13 mouse cellular contexts compared by ENCODE assay signal in genomic region chr11:116721548-116722271, GRCm38 (mm10). TPM values are rescaled to one million over a fixed set of nuclear protein-coding genes. Genes with fewer than 3 reads are reported as not detected.
DNase-seq lines count a peak whose midpoint lies in the region; ATAC-seq and TF ChIP-seq lines count a peak whose summit lies in the region.
"Had no signal": no experiment of that assay in that cellular context is flagged by ENCODE, and none has a peak within 500 bp of the region (broad histone marks: within the 10 kb centered on the region; RNA-seq: fewer than 3 reads in every experiment).

No protein-coding gene starts in this region.

- no peak for DNase-seq in kidney, adult 8-10 months
- peak; percentile 53 for DNase-seq in R1 (ENCODE audit: low read depth, low spot score)
- peak; percentile 52 for DNase-seq in lung, postnatal 10 days
- DNase-seq in thymus, adult 18-20 months: no peak
- no peak for DNase-seq in cerebellum, adult 8-10 months
- no peak for DNase-seq in hindbrain, embryonic 10.5 days (ENCODE audit: low spot score)
- DNase-seq: adrenal gland, postnatal 10 days; thymus, adult 2 months had no signal

- peaks cover 3% of the 10 kb centered on the region; the same call in 1 of the 2 replicates for H3K4me1 ChIP-seq in kidney, embryonic 14.5 days (ENCODE audit: control insufficient read depth, insufficient read depth, low read length)
- H3K4me1 ChIP-seq in cortical plate, adult 2 months (ENCODE audit: control insufficient read depth, insufficient read depth, low read length): no peaks in the 10 kb centered on the region
- H3K4me1 ChIP-seq in hindbrain, embryonic 10.5 days (replicated peaks): peaks cover 18% of the 10 kb centered on the region
- H3K4me1 ChIP-seq: heart, embryonic 15.5 days had no signal

- no peak for TF ChIP-seq POLR2A in cortical plate, adult 2 months (IDR thresholded peaks at IDR 0.05; ENCODE audit: extremely low read depth, insufficient read depth, low read length)

- 67% methylated on average over 9 of the region's 9 CpGs for WGBS in kidney, embryonic 14.5 days
- WGBS in hindbrain, embryonic 10.5 days: 77% methylated on average over 9 of the region's 9 CpGs

- no peaks in the 10 kb centered on the region for H3K36me3 ChIP-seq in kidney, embryonic 14.5 days (ENCODE audit: control insufficient read depth, insufficient read depth, low read length)
- H3K36me3 ChIP-seq in hindbrain, embryonic 10.5 days: no peaks in the 10 kb centered on the region
- H3K36me3 ChIP-seq: heart, embryonic 15.5 days had no signal

- H3K4me2 ChIP-seq in kidney, embryonic 14.5 days (replicated peaks; ENCODE audit: low read depth, low read length): no peak overlapping the region
- H3K4me2 ChIP-seq: heart, embryonic 15.5 days had no signal

- no peak overlapping the region for H3K4me3 ChIP-seq in kidney, embryonic 14.5 days (ENCODE audit: low read length)
- H3K4me3 ChIP-seq in cortical plate, adult 2 months (ENCODE audit: insufficient read depth, low read length): no peak overlapping the region
- H3K4me3 ChIP-seq in hindbrain, embryonic 10.5 days: no peak overlapping the region
- H3K4me3 ChIP-seq: heart, embryonic 15.5 days had no signal

- peaks cover 9% of the 10 kb centered on the region; the same call in 1 of the 2 replicates for H3K9me3 ChIP-seq in kidney, embryonic 14.5 days (ENCODE audit: control insufficient read depth, low read length)
- no peaks in the 10 kb centered on the region; the same call in 1 of the 2 replicates for H3K9me3 ChIP-seq in hindbrain, embryonic 10.5 days
- H3K9me3 ChIP-seq: heart, embryonic 15.5 days had no signal

- no peak for ATAC-seq in kidney, embryonic 14.5 days (ENCODE audit: low FRiP score, low TSS enrichment)
- ATAC-seq: hindbrain, postnatal 0 days had no signal

- H3K27me3 ChIP-seq in kidney, embryonic 14.5 days (ENCODE audit: control insufficient read depth, insufficient read depth, low read length): no peaks in the 10 kb centered on the region
- no peaks in the 10 kb centered on the region for H3K27me3 ChIP-seq in hindbrain, embryonic 10.5 days (ENCODE audit: insufficient read depth, poor library complexity, severe bottlenecking)
- H3K27me3 ChIP-seq: heart, embryonic 15.5 days had no signal

- H3K27ac ChIP-seq in kidney, embryonic 14.5 days (ENCODE audit: low read depth, low read length): peak overlapping the region; percentile 17; the same call in 1 of the 2 replicates
- H3K27ac ChIP-seq in cortical plate, adult 2 months (ENCODE audit: insufficient read depth, low read length): peak overlapping the region; percentile 82
- no peak overlapping the region; the same call in 1 of the 2 replicates for H3K27ac ChIP-seq in hindbrain, embryonic 10.5 days
- H3K27ac ChIP-seq: heart, embryonic 15.5 days; hindbrain, postnatal 0 days had no signal

- H3K9ac ChIP-seq in kidney, embryonic 14.5 days (ENCODE audit: low read depth, low read length): no peak overlapping the region
- H3K9ac ChIP-seq: heart, embryonic 15.5 days had no signal

- no peak for TF ChIP-seq CTCF in cortical plate, adult 2 months (IDR thresholded peaks at IDR 0.05; ENCODE audit: extremely low read depth, insufficient read depth, low read length)

RNA-seq across cellular contexts. Expression of gene St6galnac1, which starts 53.6 kb away (rescaled TPM):
- polyA plus RNA-seq in kidney, embryonic 14.5 days (2014; fragmentation: Nextera tagmentation; extraction: Ambion mirVana): not detected in 2 replicates
- polyA plus RNA-seq in cortical plate, adult 2 months (2012; rRNA removed): 0.04 TPM in 1 of 2 replicates, not detected in the other
- polyA plus RNA-seq in hindbrain, embryonic 10.5 days (2016; fragmentation: Nextera tagmentation; extraction: Ambion mirVana): not detected in 2 replicates
- polyA plus RNA-seq: heart, embryonic 15.5 days; hindbrain, postnatal 0 days; liver, adult 2 months had no signal

Comparison
In these comparisons a context has a peak if more than half of its experiments do, and no peak if none do; other contexts are left out.
1. DNase-seq: peak in R1 (single experiment) and lung, postnatal 10 days (single experiment); none in kidney, adult 8-10 months (0 of 2), thymus, adult 18-20 months (0 of 2), cerebellum, adult 8-10 months (single experiment) and hindbrain, embryonic 10.5 days (single experiment).